ENCODE assay signal across 8 mouse cellular contexts in genomic region chr6:91978371-91979300, GRCm38 (mm10). TPM values are rescaled to one million over a fixed set of nuclear protein-coding genes. Genes with fewer than 3 reads are reported as not detected.
DNase-seq lines count a peak whose midpoint lies in the region; ATAC-seq and TF ChIP-seq lines count a peak whose summit lies in the region.

Gene Fgd5 (plus strand): TSS chr6:91978878.

- 1% methylated on average over 58 of the region's 62 CpGs for WGBS in forebrain, embryonic 15.5 days
- WGBS in hindbrain, embryonic 13.5 days, result under 1% methylated on average over 51 of the region's 62 CpGs
- under 1% methylated on average over 57 of the region's 62 CpGs for WGBS in liver, embryonic 13.5 days (ENCODE audit: insufficient replicate concordance)
- 1% methylated on average over 51 of the region's 62 CpGs for WGBS in neural tube, embryonic 14.5 days

- TF ChIP-seq CTCF in E14TG2a.4 (conservative IDR thresholded peaks at IDR 0.05; ENCODE audit: low read length), result no peak

- peaks cover 34% of the 10 kb centered on the region for H3K4me1 ChIP-seq in E14TG2a.4 (replicated peaks; ENCODE audit: low read depth, low read length)
- H3K4me1 ChIP-seq in forebrain, embryonic 15.5 days, result peaks cover 13% of the 10 kb centered on the region
- H3K4me1 ChIP-seq in hindbrain, embryonic 13.5 days (replicated peaks), result peaks cover 31% of the 10 kb centered on the region
- peaks cover 2% of the 10 kb centered on the region; the same call in 1 of the 2 replicates for H3K4me1 ChIP-seq in liver, embryonic 13.5 days (replicated peaks)
- H3K4me1 ChIP-seq in neural tube, embryonic 14.5 days (ENCODE audit: control insufficient read depth, insufficient read depth, low read length), result no peaks in the 10 kb centered on the region; the same call in 1 of the 2 replicates

- H3K9ac ChIP-seq in forebrain, embryonic 15.5 days (replicated peaks), result peak within 1 kb of the TSS; percentile 58
- H3K9ac ChIP-seq in hindbrain, embryonic 13.5 days, result peak within 1 kb of the TSS; percentile 75
- peak within 1 kb of the TSS; percentile 53; the same call in 1 of the 2 replicates for H3K9ac ChIP-seq in liver, embryonic 13.5 days
- peak within 1 kb of the TSS; percentile 75 for H3K9ac ChIP-seq in neural tube, embryonic 14.5 days (replicated peaks; ENCODE audit: low read depth, low read length)

- peak; percentile 31 to 53 for DNase-seq in adrenal gland, adult (ENCODE audit: inconsistent age in 2 of 2, low spot score in 1 of 2)
- no peak for DNase-seq in liver, embryonic 13.5 days
- no peak for DNase-seq in layer of hippocampus, postnatal 25 days (ENCODE audit: extremely low spot score in 1 of 2, low spot score in 1 of 2)

- H3K4me2 ChIP-seq in forebrain, embryonic 15.5 days (replicated peaks), result peak within 1 kb of the TSS; percentile 93
- H3K4me2 ChIP-seq in hindbrain, embryonic 13.5 days, result peak within 1 kb of the TSS; percentile 78
- H3K4me2 ChIP-seq in liver, embryonic 13.5 days, result peak within 1 kb of the TSS; percentile 63
- peak within 1 kb of the TSS; percentile 92 for H3K4me2 ChIP-seq in neural tube, embryonic 14.5 days (ENCODE audit: low read depth, low read length)

- H3K9me3 ChIP-seq in E14TG2a.4 (ENCODE audit: low read length), result no peaks in the 10 kb centered on the region
- H3K9me3 ChIP-seq in forebrain, embryonic 15.5 days, result no peaks in the 10 kb centered on the region
- H3K9me3 ChIP-seq in hindbrain, embryonic 13.5 days, result no peaks in the 10 kb centered on the region
- no peaks in the 10 kb centered on the region for H3K9me3 ChIP-seq in liver, embryonic 13.5 days (replicated peaks)
- no peaks in the 10 kb centered on the region for H3K9me3 ChIP-seq in neural tube, embryonic 14.5 days (ENCODE audit: control insufficient read depth, low read length)

- H3K36me3 ChIP-seq in E14TG2a.4 (ENCODE audit: insufficient read depth, low read length), result no peaks in the 10 kb centered on the region
- no peaks in the 10 kb centered on the region for H3K36me3 ChIP-seq in forebrain, embryonic 15.5 days
- H3K36me3 ChIP-seq in hindbrain, embryonic 13.5 days, result no peaks in the 10 kb centered on the region
- H3K36me3 ChIP-seq in liver, embryonic 13.5 days, result no peaks in the 10 kb centered on the region
- no peaks in the 10 kb centered on the region for H3K36me3 ChIP-seq in neural tube, embryonic 14.5 days (ENCODE audit: control insufficient read depth, insufficient read depth, low read length)

- peaks cover 77% of the 10 kb centered on the region for H3K27me3 ChIP-seq in E14TG2a.4 (ENCODE audit: insufficient read depth, low read length)
- 0 out of 2 replicates have a peak, but pooled peaks cover 9% of the 10 kb centered on the region for H3K27me3 ChIP-seq in forebrain, embryonic 15.5 days
- peaks cover 46% of the 10 kb centered on the region for H3K27me3 ChIP-seq in hindbrain, embryonic 13.5 days
- peaks cover 59% of the 10 kb centered on the region for H3K27me3 ChIP-seq in liver, embryonic 13.5 days
- no peaks in the 10 kb centered on the region for H3K27me3 ChIP-seq in neural tube, embryonic 14.5 days (ENCODE audit: control insufficient read depth, insufficient read depth, low read length)

- peak; percentile 79 for ATAC-seq in forebrain, embryonic 15.5 days (replicated peaks)
- ATAC-seq in hindbrain, embryonic 13.5 days (ENCODE audit: low FRiP score), result peak; percentile 74
- peak; percentile 29; the same call in 1 of the 2 replicates for ATAC-seq in liver, embryonic 13.5 days (ENCODE audit: low read depth)
- ATAC-seq in neural tube, embryonic 14.5 days (ENCODE audit: low read depth), result peak; percentile 77
- no peak for ATAC-seq in megakaryocyte-erythroid progenitor cell, adult 5-6 weeks (replicated peaks; ENCODE audit: low FRiP score, low TSS enrichment, poor library complexity, severe bottlenecking)

- H3K4me3 ChIP-seq in E14TG2a.4 (replicated peaks; ENCODE audit: low read length), result peak within 1 kb of the TSS; percentile 83
- peak within 1 kb of the TSS; percentile 54 for H3K4me3 ChIP-seq in forebrain, embryonic 15.5 days
- peak within 1 kb of the TSS; percentile 53 for H3K4me3 ChIP-seq in hindbrain, embryonic 13.5 days
- H3K4me3 ChIP-seq in liver, embryonic 13.5 days (replicated peaks), result peak within 1 kb of the TSS; percentile 53
- peak within 1 kb of the TSS; percentile 61 for H3K4me3 ChIP-seq in neural tube, embryonic 14.5 days (ENCODE audit: low read depth, low read length)

- H3K27ac ChIP-seq in forebrain, embryonic 15.5 days (replicated peaks), result no peak within 1 kb of the TSS
- peak within 1 kb of the TSS; percentile 62; the same call in 1 of the 2 replicates for H3K27ac ChIP-seq in hindbrain, embryonic 13.5 days
- H3K27ac ChIP-seq in liver, embryonic 13.5 days, result no peak within 1 kb of the TSS
- no peak within 1 kb of the TSS for H3K27ac ChIP-seq in neural tube, embryonic 14.5 days (ENCODE audit: low read depth, low read length)

RNA-seq across cellular contexts. Expression of gene Fgd5, which starts in this region (rescaled TPM):
- polyA plus RNA-seq in forebrain, embryonic 15.5 days (2015; fragmentation: Nextera tagmentation; extraction: Ambion mirVana), result 6.9 and 7.1 TPM in 2 replicates
- polyA plus RNA-seq in hindbrain, embryonic 13.5 days (2015; fragmentation: Nextera tagmentation; extraction: Ambion mirVana), result 18.2 and 18.9 TPM in 2 replicates
- 2.4 and 2.7 TPM in 2 replicates for polyA plus RNA-seq in liver, embryonic 13.5 days (2015; fragmentation: Nextera tagmentation; extraction: Ambion mirVana)
- 17.2 and 19.0 TPM in 2 replicates for polyA plus RNA-seq in neural tube, embryonic 14.5 days (2014; fragmentation: Nextera tagmentation; extraction: Ambion mirVana)
- 1 to 10 TPM; 5.3 to 5.5 TPM for total RNA-seq in layer of hippocampus, postnatal 25 days (2021)
- total RNA-seq in megakaryocyte-erythroid progenitor cell, adult 5-6 weeks (2014; fragmentation: Nextera tagmentation), result not detected in 2 replicates
- total RNA-seq in megakaryocyte-erythroid progenitor cell, adult 5-6 weeks (2017), result 0.34 TPM in 1 of 2 replicates, not detected in the other

Comparison
In these comparisons a context has a peak if more than half of its experiments do, and no peak if none do; other contexts are left out.
1. RNA of gene Fgd5 (total RNA-seq): 5.3 to 5.5 TPM in layer of hippocampus, postnatal 25 days; 0.34 TPM in megakaryocyte-erythroid progenitor cell, adult 5-6 weeks; every median in the first group is over 4 times any median in the second.
2. DNase-seq: peak in adrenal gland, adult (2 of 2); none in liver, embryonic 13.5 days (single experiment) and layer of hippocampus, postnatal 25 days (0 of 2).
3. Peak in every context shown above with its lines, with median percentiles within 50 percentile points of each other: H3K4me3 ChIP-seq, H3K4me2 ChIP-seq and H3K9ac ChIP-seq.